Mouse (Mus musculus): Measurements from ENCODE around the gene Gm20388. TPM values are rescaled to one million over a fixed set of nuclear protein-coding genes. Genes with fewer than 3 reads are reported as not detected.
"Not testable (repeated sequence)": the region's sequence is repeated elsewhere in the genome, so short reads cannot be mapped to it uniquely, and the experiment has no call there.

The Gm20388 gene
- polyA plus RNA-seq, 1 experiment from 2014 or later: not detected

DNA sequence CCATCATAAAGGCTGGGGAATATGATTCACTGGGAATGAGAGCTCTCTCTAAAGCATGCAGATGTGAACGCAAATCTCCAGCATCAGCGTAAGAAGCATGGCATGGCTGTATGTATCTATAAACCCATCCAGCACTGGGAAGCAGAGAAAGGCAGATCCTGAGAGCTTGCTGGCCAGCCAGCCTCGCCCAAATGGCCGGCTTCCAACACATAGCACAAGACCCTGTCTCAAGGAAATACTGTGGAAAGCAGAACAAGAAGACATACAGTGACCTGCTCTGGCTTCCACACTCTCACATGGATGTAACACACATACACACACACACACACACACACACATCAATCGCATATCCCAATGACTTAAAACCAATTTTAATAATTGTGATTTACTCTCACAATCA is 4252.6 kb downstream of the Gm20388 start:
- WGBS: 84% methylated on average over 5 of the region's 5 CpGs
- no peak overlapping the region for H3K27ac ChIP-seq (replicated peaks; ENCODE audit: low read depth, low read length)

DNA sequence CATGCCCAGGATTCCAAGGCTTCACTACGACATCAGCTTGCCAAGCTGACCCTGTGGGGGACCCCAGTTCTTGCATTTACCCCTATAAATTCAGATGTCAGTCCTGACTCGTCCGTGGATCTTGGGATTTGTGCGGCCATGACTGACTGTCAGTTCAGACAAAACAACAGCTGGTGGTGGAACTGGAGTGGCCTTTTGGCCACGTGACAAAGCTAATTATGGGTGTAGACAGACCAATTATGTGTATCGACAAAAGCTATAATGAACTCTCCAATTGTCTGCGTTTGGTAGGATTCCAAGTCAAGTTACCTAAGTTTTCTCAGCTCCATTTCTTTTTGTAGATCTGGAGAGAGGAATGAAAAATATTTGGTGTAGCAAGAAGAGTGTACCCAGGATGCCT is 4259.1 kb downstream of the Gm20388 start:
- Histone ChIP-seq H3K4me2 (ENCODE audit: low read depth, severe bottlenecking) (no peak overlapping the region), H3K9ac (ENCODE audit: low read length) (no peak overlapping the region), H3K27me3 (ENCODE audit: control insufficient read depth, insufficient read depth, low read length) (no peaks in the 10 kb centered on the region), H3K36me3 (ENCODE audit: control insufficient read depth, insufficient read depth, low read length) (no peaks in the 10 kb centered on the region), H3K4me1 (ENCODE audit: control insufficient read depth, insufficient read depth, low read length) (no peaks in the 10 kb centered on the region), H3K27ac (replicated peaks; ENCODE audit: low read depth, low read length) (no peak overlapping the region), H3K4me3 (ENCODE audit: low read depth, low read length) (no peak overlapping the region), H3K9me3 (ENCODE audit: control insufficient read depth, low read length) (no peaks in the 10 kb centered on the region)
- 81% methylated on average over 7 of the region's 7 CpGs for WGBS
- DNase-seq (ENCODE audit: low spot score): no peak
- no peak for ATAC-seq (ENCODE audit: insufficient number of reproducible peaks, low FRiP score, low TSS enrichment, low read depth)

More for the DNA sequence above, 4252.6 kb downstream of the Gm20388 start:
- H3K27me3 ChIP-seq (ENCODE audit: control insufficient read depth, insufficient read depth, low read length): no peaks in the 10 kb centered on the region
- no peaks in the 10 kb centered on the region for H3K9me3 ChIP-seq (ENCODE audit: control insufficient read depth, low read length)
- H3K4me3 ChIP-seq (ENCODE audit: low read depth, low read length): no peak overlapping the region
- no peaks in the 10 kb centered on the region for H3K4me1 ChIP-seq (ENCODE audit: control insufficient read depth, insufficient read depth, low read length)
- no peak overlapping the region for H3K9ac ChIP-seq (ENCODE audit: low read length)
- no peak overlapping the region for H3K4me2 ChIP-seq (ENCODE audit: low read depth, severe bottlenecking)
- ATAC-seq (ENCODE audit: insufficient number of reproducible peaks, low FRiP score, low TSS enrichment, low read depth): no peak
- no peaks in the 10 kb centered on the region for H3K36me3 ChIP-seq (ENCODE audit: control insufficient read depth, insufficient read depth, low read length)
- no peak for DNase-seq (ENCODE audit: low spot score)

DNA sequence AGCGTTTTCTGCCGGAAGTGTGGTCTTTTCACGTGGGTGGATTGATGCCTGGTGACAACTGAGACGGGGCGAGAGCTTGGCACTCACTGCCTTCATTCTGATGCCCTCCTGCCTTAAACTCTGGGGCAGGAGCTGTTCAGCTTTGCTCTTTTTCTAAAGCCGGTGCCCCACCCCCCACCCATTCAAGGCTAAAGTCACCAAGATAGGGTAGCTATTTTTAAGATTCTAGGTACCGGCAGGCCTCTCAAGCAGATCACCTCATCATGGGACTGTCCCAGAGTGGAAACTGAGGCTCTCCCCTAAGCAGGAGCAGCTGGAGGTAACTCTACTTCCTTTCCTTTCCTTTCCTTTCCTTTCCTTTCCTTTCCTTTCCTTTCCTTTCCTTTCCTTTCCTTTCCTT is 4260.0 kb downstream of the Gm20388 start:
- Histone ChIP-seq H3K9me3 (ENCODE audit: control insufficient read depth, low read length) (no peaks in the 10 kb centered on the region), H3K27me3 (ENCODE audit: control insufficient read depth, insufficient read depth, low read length) (no peaks in the 10 kb centered on the region), H3K27ac (replicated peaks; ENCODE audit: low read depth, low read length) (no peak overlapping the region), H3K4me2 (ENCODE audit: low read depth, severe bottlenecking) (no peak overlapping the region), H3K4me1 (ENCODE audit: control insufficient read depth, insufficient read depth, low read length) (no peaks in the 10 kb centered on the region), H3K36me3 (ENCODE audit: control insufficient read depth, insufficient read depth, low read length) (no peaks in the 10 kb centered on the region), H3K9ac (ENCODE audit: low read length) (no peak overlapping the region), H3K4me3 (ENCODE audit: low read depth, low read length) (no peak overlapping the region)
- ATAC-seq (ENCODE audit: insufficient number of reproducible peaks, low FRiP score, low TSS enrichment, low read depth): no peak
- no peak for DNase-seq (ENCODE audit: low spot score)
- 87% methylated on average over 7 of the region's 7 CpGs for WGBS

DNA sequence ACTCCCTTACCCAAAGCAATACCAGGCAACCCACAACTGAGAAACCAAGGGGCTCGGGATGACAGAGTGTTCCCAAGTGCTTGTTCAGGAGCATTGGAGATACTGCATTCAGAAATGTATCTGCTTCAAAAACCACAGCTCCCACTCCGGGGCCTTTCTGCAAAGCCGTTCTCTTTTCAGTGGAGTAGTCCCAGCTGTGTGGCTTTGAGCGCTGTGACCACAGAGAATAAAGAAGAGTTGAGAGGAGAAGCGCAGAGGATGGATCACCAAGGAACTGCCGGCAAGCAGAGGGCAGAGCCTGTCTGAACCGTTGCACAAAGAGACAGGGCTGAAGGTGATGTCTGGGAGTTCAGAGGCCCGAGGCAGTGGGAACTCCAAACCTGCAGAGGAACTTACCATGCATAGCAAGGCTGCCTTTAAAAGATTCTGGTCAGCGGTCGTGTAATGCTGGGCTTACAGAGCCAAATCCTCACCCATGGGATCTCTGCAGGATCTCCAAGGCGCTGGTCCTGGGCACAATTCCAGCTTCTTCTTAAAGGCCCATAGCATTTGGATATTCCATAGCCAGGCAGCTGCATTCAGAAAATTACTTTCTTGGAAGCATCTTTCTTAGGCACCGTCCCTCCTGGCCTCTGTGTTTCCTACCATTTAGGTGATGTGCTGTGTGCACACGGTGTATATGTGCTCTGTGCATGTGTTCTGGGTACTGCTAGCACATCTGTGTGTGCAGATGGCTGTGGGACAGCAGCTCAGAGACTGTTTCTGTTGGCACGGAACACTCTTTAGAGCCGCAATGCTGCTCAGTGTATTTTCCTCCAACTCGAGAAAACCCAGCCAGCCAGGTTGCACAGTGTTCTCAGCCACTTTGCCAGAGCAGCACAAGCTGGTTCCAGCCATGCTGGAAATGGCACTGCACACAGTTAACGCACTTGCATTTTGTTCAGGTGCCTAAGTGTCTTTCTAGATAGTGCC is 4261.2 kb downstream of the Gm20388 start:
- DNase-seq (ENCODE audit: low spot score) (no peak), ATAC-seq (ENCODE audit: insufficient number of reproducible peaks, low FRiP score, low TSS enrichment, low read depth) (no peak)
- Histone ChIP-seq H3K4me1 (ENCODE audit: control insufficient read depth, insufficient read depth, low read length) (no peaks in the 10 kb centered on the region), H3K9me3 (ENCODE audit: control insufficient read depth, low read length) (no peaks in the 10 kb centered on the region), H3K4me3 (ENCODE audit: low read depth, low read length) (no peak overlapping the region), H3K36me3 (ENCODE audit: control insufficient read depth, insufficient read depth, low read length) (no peaks in the 10 kb centered on the region), H3K4me2 (ENCODE audit: low read depth, severe bottlenecking) (no peak overlapping the region), H3K9ac (ENCODE audit: low read length) (no peak overlapping the region), H3K27me3 (ENCODE audit: control insufficient read depth, insufficient read depth, low read length) (no peaks in the 10 kb centered on the region), H3K27ac (replicated peaks; ENCODE audit: low read depth, low read length) (no peak overlapping the region)
- WGBS: 82% methylated on average over 17 of the region's 17 CpGs

DNA sequence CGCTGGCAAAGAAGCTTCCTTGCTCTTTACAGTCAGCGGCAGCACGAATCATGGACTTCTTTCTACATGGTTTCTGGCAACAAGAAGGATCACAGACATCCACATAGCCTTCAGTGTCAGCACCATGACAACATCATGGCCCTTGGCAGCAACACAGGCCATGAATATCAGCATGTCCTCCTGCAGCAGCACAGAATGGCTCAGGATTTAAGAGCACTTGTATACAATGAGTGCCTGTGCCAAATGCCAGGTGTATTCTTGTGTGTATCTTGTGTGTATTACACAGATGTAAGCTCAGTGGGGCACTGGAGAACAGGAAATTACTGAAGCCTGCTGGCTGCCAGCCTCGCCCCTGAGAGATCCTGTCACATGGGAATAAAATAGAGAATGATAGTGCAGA is 4263.0 kb downstream of the Gm20388 start:
- no peaks in the 10 kb centered on the region for H3K9me3 ChIP-seq (ENCODE audit: control insufficient read depth, low read length)
- no peak overlapping the region for H3K9ac ChIP-seq (ENCODE audit: low read length)
- H3K4me1 ChIP-seq (ENCODE audit: control insufficient read depth, insufficient read depth, low read length): no peaks in the 10 kb centered on the region
- H3K27me3 ChIP-seq (ENCODE audit: control insufficient read depth, insufficient read depth, low read length): no peaks in the 10 kb centered on the region
- H3K36me3 ChIP-seq (ENCODE audit: control insufficient read depth, insufficient read depth, low read length): no peaks in the 10 kb centered on the region
- WGBS: 89% methylated on average over 4 of the region's 4 CpGs
- no peak for ATAC-seq (ENCODE audit: insufficient number of reproducible peaks, low FRiP score, low TSS enrichment, low read depth)
- DNase-seq (ENCODE audit: low spot score): no peak
- no peak overlapping the region for H3K4me3 ChIP-seq (ENCODE audit: low read depth, low read length)
- no peak overlapping the region for H3K4me2 ChIP-seq (ENCODE audit: low read depth, severe bottlenecking)
- no peak overlapping the region for H3K27ac ChIP-seq (replicated peaks; ENCODE audit: low read depth, low read length)

GRCm38 (mm10) chr8:124176133-124176532 is 4265.5 kb downstream of the Gm20388 start:
- no peak for DNase-seq (ENCODE audit: low spot score)
- Histone ChIP-seq H3K27ac (replicated peaks; ENCODE audit: low read depth, low read length) (no peak overlapping the region), H3K4me1 (ENCODE audit: control insufficient read depth, insufficient read depth, low read length) (no peaks in the 10 kb centered on the region), H3K9ac (ENCODE audit: low read length) (no peak overlapping the region), H3K4me3 (ENCODE audit: low read depth, low read length) (no peak overlapping the region), H3K9me3 (ENCODE audit: control insufficient read depth, low read length) (no peaks in the 10 kb centered on the region), H3K4me2 (ENCODE audit: low read depth, severe bottlenecking) (no peak overlapping the region), H3K27me3 (ENCODE audit: control insufficient read depth, insufficient read depth, low read length) (no peaks in the 10 kb centered on the region), H3K36me3 (ENCODE audit: control insufficient read depth, insufficient read depth, low read length) (no peaks in the 10 kb centered on the region)
- no peak for ATAC-seq (ENCODE audit: insufficient number of reproducible peaks, low FRiP score, low TSS enrichment, low read depth)
- WGBS: 84% methylated on average over 6 of the region's 6 CpGs

DNA sequence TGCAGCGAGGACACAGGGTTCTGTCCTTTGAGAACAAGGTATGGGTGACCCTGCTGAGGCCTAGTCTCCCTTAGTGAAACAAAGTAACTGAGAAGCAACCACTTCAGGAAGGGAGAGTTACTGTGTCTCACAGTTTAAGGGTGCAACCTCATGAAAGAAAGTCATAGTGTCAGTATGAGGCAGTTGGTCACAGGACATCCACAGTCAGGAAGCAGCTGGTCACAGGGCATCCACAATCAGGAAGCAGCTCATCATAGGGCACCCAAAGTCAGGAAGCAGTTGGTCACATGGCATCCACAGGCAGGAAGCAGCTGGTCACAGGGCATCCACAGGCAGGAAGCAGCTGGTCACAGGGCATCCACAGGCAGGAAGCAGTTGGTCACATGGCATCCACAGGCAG is 4266.5 kb downstream of the Gm20388 start:
- not testable (repeated sequence) for H3K27me3 ChIP-seq (ENCODE audit: control insufficient read depth, insufficient read depth, low read length); H3K4me2 ChIP-seq (ENCODE audit: low read depth, severe bottlenecking); H3K9ac ChIP-seq (ENCODE audit: low read length); H3K4me1 ChIP-seq (ENCODE audit: control insufficient read depth, insufficient read depth, low read length); H3K4me3 ChIP-seq (ENCODE audit: low read depth, low read length); DNase-seq (ENCODE audit: low spot score); H3K36me3 ChIP-seq (ENCODE audit: control insufficient read depth, insufficient read depth, low read length); ATAC-seq (ENCODE audit: insufficient number of reproducible peaks, low FRiP score, low TSS enrichment, low read depth); H3K27ac ChIP-seq (replicated peaks; ENCODE audit: low read depth, low read length); H3K9me3 ChIP-seq (ENCODE audit: control insufficient read depth, low read length)
- 80% methylated on average over 1 of the region's 1 CpGs for WGBS

GRCm38 (mm10) chr8:124180681-124181445 is 4270.2 kb downstream of the Gm20388 start:
- no peaks in the 10 kb centered on the region for H3K36me3 ChIP-seq (ENCODE audit: control insufficient read depth, insufficient read depth, low read length)
- DNase-seq (ENCODE audit: low spot score): no peak
- H3K9ac ChIP-seq (ENCODE audit: low read length): no peak overlapping the region
- no peaks in the 10 kb centered on the region for H3K9me3 ChIP-seq (ENCODE audit: control insufficient read depth, low read length)
- no peak for ATAC-seq (ENCODE audit: insufficient number of reproducible peaks, low FRiP score, low TSS enrichment, low read depth)
- no peak overlapping the region for H3K27ac ChIP-seq (replicated peaks; ENCODE audit: low read depth, low read length)
- H3K4me2 ChIP-seq (ENCODE audit: low read depth, severe bottlenecking): no peak overlapping the region
- no peak overlapping the region for H3K4me3 ChIP-seq (ENCODE audit: low read depth, low read length)
- H3K4me1 ChIP-seq (ENCODE audit: control insufficient read depth, insufficient read depth, low read length): 0 out of 2 replicates have a peak, but pooled peaks cover 2% of the 10 kb centered on the region
- H3K27me3 ChIP-seq (ENCODE audit: control insufficient read depth, insufficient read depth, low read length): no peaks in the 10 kb centered on the region
- 71% methylated on average over 5 of the region's 5 CpGs for WGBS
